Mouse (Mus musculus): Measurements from ENCODE around the gene Tmem200b. TPM values are rescaled to one million over a fixed set of nuclear protein-coding genes. Genes with fewer than 3 reads are reported as not detected.
A peak's percentile ranks its signal among the peaks of the same experiment; 100 is the strongest.

Tmem200b gene
- 0.19 and 0.20 TPM in 2 replicates for polyA plus RNA-seq (2014; fragmentation: Nextera tagmentation; extraction: Ambion mirVana)

GRCm38 (mm10) chr4:131921461-131922346, at the start of gene Tmem200b:
Tmem200b (plus strand) TSS chr4:131921771.
- Histone ChIP-seq H3K4me3 (replicated peaks; ENCODE audit: low read length) (peak within 1 kb of the TSS; percentile 47), H3K27ac (no peak within 1 kb of the TSS), H3K9ac (peak within 1 kb of the TSS; percentile 54), H3K9me3 (ENCODE audit: control insufficient read depth, low read length) (no peaks in the 10 kb centered on the region), H3K4me2 (replicated peaks) (peak within 1 kb of the TSS; percentile 83), H3K4me1 (replicated peaks; ENCODE audit: control insufficient read depth, insufficient read depth, low read length) (peaks cover 12% of the 10 kb centered on the region; the same call in 1 of the 2 replicates), H3K27me3 (ENCODE audit: control insufficient read depth, insufficient read depth, low read length) (peaks cover 86% of the 10 kb centered on the region), H3K36me3 (replicated peaks; ENCODE audit: control insufficient read depth, insufficient read depth) (peaks cover 37% of the 10 kb centered on the region)
- no peak for DNase-seq (ENCODE audit: low spot score)
- 1% methylated on average over 105 of the region's 130 CpGs for WGBS
- ATAC-seq (ENCODE audit: low FRiP score), result 0 out of 2 replicates have a peak, but pooled peaks have one; percentile 25

- Histone ChIP-seq H3K27me3 (ENCODE audit: control insufficient read depth, insufficient read depth, low read length) (no peaks in the 10 kb centered on the region), H3K27ac (peak overlapping the region; percentile 99), H3K4me2 (replicated peaks) (peak overlapping the region; percentile 64), H3K4me1 (replicated peaks; ENCODE audit: control insufficient read depth, insufficient read depth, low read length) (peaks cover 35% of the 10 kb centered on the region), H3K9ac (peak overlapping the region; percentile 99), H3K9me3 (ENCODE audit: control insufficient read depth, low read length) (no peaks in the 10 kb centered on the region), H3K4me3 (replicated peaks; ENCODE audit: low read length) (peak overlapping the region; percentile 96), H3K36me3 (replicated peaks; ENCODE audit: control insufficient read depth, insufficient read depth) (no peaks in the 10 kb centered on the region)
- DNase-seq (ENCODE audit: low spot score), result no peak
- WGBS, result 12% methylated on average over 11 of the region's 11 CpGs
- no peak; the same call in 1 of the 2 replicates for ATAC-seq (ENCODE audit: low FRiP score)
These were observed 48.8 kb upstream of the Tmem200b start for GRCm38 (mm10) chr4:131872672-131873292.

GRCm38 (mm10) chr4:131873293-131874168, 48.0 kb upstream of the Tmem200b start, which contains the start of gene Srsf4:
Srsf4 (plus strand) TSS chr4:131873617.
- Histone ChIP-seq H3K4me3 (replicated peaks; ENCODE audit: low read length) (peak within 1 kb of the TSS; percentile 96), H3K9ac (peak within 1 kb of the TSS; percentile 99), H3K4me2 (replicated peaks) (peak within 1 kb of the TSS; percentile 97), H3K36me3 (replicated peaks; ENCODE audit: control insufficient read depth, insufficient read depth) (no peaks in the 10 kb centered on the region), H3K9me3 (ENCODE audit: control insufficient read depth, low read length) (no peaks in the 10 kb centered on the region), H3K4me1 (replicated peaks; ENCODE audit: control insufficient read depth, insufficient read depth, low read length) (peaks cover 40% of the 10 kb centered on the region), H3K27ac (peak within 1 kb of the TSS; percentile 99), H3K27me3 (ENCODE audit: control insufficient read depth, insufficient read depth, low read length) (no peaks in the 10 kb centered on the region)
- WGBS, result under 1% methylated on average over 92 of the region's 116 CpGs
- DNase-seq (ENCODE audit: low spot score), result peak; percentile 96
- ATAC-seq (ENCODE audit: low FRiP score), result peak; percentile 95

- under 1% methylated on average over 20 of the region's 20 CpGs for WGBS
- ATAC-seq (ENCODE audit: low FRiP score) (no peak; the same call in 1 of the 2 replicates), DNase-seq (ENCODE audit: low spot score) (no peak)
These were observed 47.4 kb upstream of the Tmem200b start for GRCm38 (mm10) chr4:131874169-131874536.

GRCm38 (mm10) chr4:131874567-131874966, 47.0 kb upstream of the Tmem200b start:
- ATAC-seq (ENCODE audit: low FRiP score) (no peak), DNase-seq (ENCODE audit: low spot score) (no peak)
- WGBS, result 4% methylated on average over 11 of the region's 11 CpGs
- Histone ChIP-seq H3K27ac (peak overlapping the region; percentile 99; the same call in 1 of the 2 replicates), H3K4me1 (replicated peaks; ENCODE audit: control insufficient read depth, insufficient read depth, low read length) (peaks cover 44% of the 10 kb centered on the region), H3K9ac (peak overlapping the region; percentile 99), H3K9me3 (ENCODE audit: control insufficient read depth, low read length) (no peaks in the 10 kb centered on the region), H3K4me2 (replicated peaks) (peak overlapping the region; percentile 97), H3K4me3 (replicated peaks; ENCODE audit: low read length) (peak overlapping the region; percentile 96), H3K27me3 (ENCODE audit: control insufficient read depth, insufficient read depth, low read length) (no peaks in the 10 kb centered on the region), H3K36me3 (replicated peaks; ENCODE audit: control insufficient read depth, insufficient read depth) (no peaks in the 10 kb centered on the region)

More at GRCm38 (mm10) chr4:131874169-131874536, 47.4 kb upstream of the Tmem200b start:
- Histone ChIP-seq H3K27ac (peak overlapping the region; percentile 99), H3K9me3 (ENCODE audit: control insufficient read depth, low read length) (no peaks in the 10 kb centered on the region), H3K4me2 (replicated peaks) (peak overlapping the region; percentile 97), H3K9ac (peak overlapping the region; percentile 99), H3K27me3 (ENCODE audit: control insufficient read depth, insufficient read depth, low read length) (no peaks in the 10 kb centered on the region), H3K36me3 (replicated peaks; ENCODE audit: control insufficient read depth, insufficient read depth) (no peaks in the 10 kb centered on the region), H3K4me3 (replicated peaks; ENCODE audit: low read length) (peak overlapping the region; percentile 96), H3K4me1 (replicated peaks; ENCODE audit: control insufficient read depth, insufficient read depth, low read length) (peaks cover 44% of the 10 kb centered on the region)

GRCm38 (mm10) chr4:131875242-131875641, 46.3 kb upstream of the Tmem200b start:
- Histone ChIP-seq H3K27ac (no peak overlapping the region), H3K9ac (peak overlapping the region; percentile 99), H3K9me3 (ENCODE audit: control insufficient read depth, low read length) (no peaks in the 10 kb centered on the region), H3K4me2 (replicated peaks) (peak overlapping the region; percentile 97), H3K27me3 (ENCODE audit: control insufficient read depth, insufficient read depth, low read length) (no peaks in the 10 kb centered on the region), H3K36me3 (replicated peaks; ENCODE audit: control insufficient read depth, insufficient read depth) (no peaks in the 10 kb centered on the region), H3K4me1 (replicated peaks; ENCODE audit: control insufficient read depth, insufficient read depth, low read length) (peaks cover 44% of the 10 kb centered on the region), H3K4me3 (replicated peaks; ENCODE audit: low read length) (peak overlapping the region; percentile 96)
- no peak for ATAC-seq (ENCODE audit: low FRiP score)
- 40% methylated on average over 3 of the region's 3 CpGs for WGBS
- no peak for DNase-seq (ENCODE audit: low spot score)

GRCm38 (mm10) chr4:131876836-131877235, 44.7 kb upstream of the Tmem200b start:
- no peaks in the 10 kb centered on the region for H3K27me3 ChIP-seq (ENCODE audit: control insufficient read depth, insufficient read depth, low read length)
- 56% methylated on average over 2 of the region's 2 CpGs for WGBS
- no peaks in the 10 kb centered on the region for H3K9me3 ChIP-seq (ENCODE audit: control insufficient read depth, low read length)
- H3K4me2 ChIP-seq (replicated peaks), result peak overlapping the region; percentile 97
- ATAC-seq (ENCODE audit: low FRiP score) (no peak), DNase-seq (ENCODE audit: low spot score) (no peak)
- H3K4me1 ChIP-seq (replicated peaks; ENCODE audit: control insufficient read depth, insufficient read depth, low read length), result peaks cover 48% of the 10 kb centered on the region
- H3K9ac ChIP-seq, result no peak overlapping the region
- no peak overlapping the region for H3K4me3 ChIP-seq (replicated peaks; ENCODE audit: low read length)
- H3K36me3 ChIP-seq (replicated peaks; ENCODE audit: control insufficient read depth, insufficient read depth), result no peaks in the 10 kb centered on the region
- H3K27ac ChIP-seq, result no peak overlapping the region

- DNase-seq (ENCODE audit: low spot score) (no peak), ATAC-seq (ENCODE audit: low FRiP score) (no peak)
- Histone ChIP-seq H3K27ac (no peak overlapping the region), H3K4me3 (replicated peaks; ENCODE audit: low read length) (no peak overlapping the region), H3K36me3 (replicated peaks; ENCODE audit: control insufficient read depth, insufficient read depth) (no peaks in the 10 kb centered on the region), H3K9me3 (ENCODE audit: control insufficient read depth, low read length) (no peaks in the 10 kb centered on the region), H3K27me3 (ENCODE audit: control insufficient read depth, insufficient read depth, low read length) (no peaks in the 10 kb centered on the region), H3K4me1 (replicated peaks; ENCODE audit: control insufficient read depth, insufficient read depth, low read length) (peaks cover 44% of the 10 kb centered on the region), H3K4me2 (replicated peaks) (no peak overlapping the region), H3K9ac (no peak overlapping the region)
- WGBS, result 70% methylated on average over 1 of the region's 1 CpGs
These were observed 41.9 kb upstream of the Tmem200b start for GRCm38 (mm10) chr4:131879692-131880091.

Measured in hindbrain, embryonic 14.5 days (tissue).